Mouse (Mus musculus): ENCODE results near the gene Otop1. TPM values are rescaled to one million over a fixed set of nuclear protein-coding genes. Genes with fewer than 3 reads are reported as not detected.
A peak's percentile ranks its signal among the peaks of the same experiment; 100 is the strongest.

The Otop1 gene
- polyA plus RNA-seq (2012; rRNA removed): 0.56 and 5.8 TPM in 2 replicates

DNA sequence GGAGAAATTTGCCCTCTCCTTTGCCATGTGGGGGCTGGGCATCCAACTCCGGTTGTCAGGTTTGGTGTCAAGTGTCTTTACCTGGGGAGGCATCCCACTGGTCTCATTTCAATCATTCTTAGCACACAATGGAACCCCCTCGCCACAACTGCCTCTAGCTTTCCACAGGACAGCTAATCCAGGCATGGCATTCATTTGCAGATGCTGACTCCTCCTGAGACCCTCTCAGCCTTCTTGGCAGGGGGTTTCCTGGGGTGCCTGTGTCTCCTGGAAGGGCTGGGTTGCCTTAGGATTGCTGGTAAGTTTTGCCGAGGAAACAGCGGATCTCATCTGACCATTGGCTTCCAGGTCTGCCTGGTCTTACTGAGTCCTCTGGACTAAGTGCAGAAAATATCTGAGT is at the start of gene Otop1:
Otop1 (plus strand) TSS at position 202 of the 400 bp plus-strand sequence.
- DNase-seq (ENCODE audit: low read depth): no peak

DNA sequence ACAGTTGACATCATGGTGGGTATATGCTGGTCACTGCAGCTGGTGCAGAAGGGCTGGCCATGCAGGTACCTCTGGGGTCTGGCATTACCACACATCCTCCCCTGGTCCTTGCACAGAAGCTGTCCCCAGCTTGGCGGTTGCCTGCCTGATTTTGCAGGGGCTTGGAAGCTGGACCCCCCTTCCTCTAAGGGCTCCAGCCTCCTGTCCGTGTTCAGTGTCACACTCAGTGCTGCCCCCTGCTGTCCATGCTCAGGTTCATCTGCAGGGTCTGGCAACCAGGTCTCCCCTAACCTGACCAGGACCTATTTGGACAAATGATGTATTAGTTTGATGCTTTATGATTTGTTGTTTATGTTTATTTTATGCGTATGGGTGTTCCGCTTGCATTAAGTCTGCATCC is 40.4 kb upstream of the Otop1 start:
- DNase-seq (ENCODE audit: low read depth): no peak

DNA sequence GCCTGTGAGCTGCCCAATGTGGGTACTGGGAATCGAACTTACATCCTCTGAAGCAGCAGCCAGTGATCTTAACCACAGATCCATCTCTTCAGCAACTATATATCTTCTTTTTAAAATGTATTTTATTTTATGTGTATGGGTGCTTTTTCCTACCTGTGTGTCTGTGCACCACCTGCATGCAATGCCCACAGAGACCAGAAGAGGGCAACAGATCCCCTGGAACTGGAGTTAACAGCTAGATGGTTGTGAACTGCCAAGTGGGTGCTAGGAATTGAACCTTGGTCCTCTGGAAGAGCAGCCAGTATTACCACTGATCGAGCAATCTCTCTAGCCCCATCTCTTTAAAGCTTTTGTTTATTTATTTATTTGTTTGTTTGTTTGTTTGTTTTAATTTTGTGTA is 39.1 kb upstream of the Otop1 start:
- DNase-seq (ENCODE audit: low read depth): no peak

DNA sequence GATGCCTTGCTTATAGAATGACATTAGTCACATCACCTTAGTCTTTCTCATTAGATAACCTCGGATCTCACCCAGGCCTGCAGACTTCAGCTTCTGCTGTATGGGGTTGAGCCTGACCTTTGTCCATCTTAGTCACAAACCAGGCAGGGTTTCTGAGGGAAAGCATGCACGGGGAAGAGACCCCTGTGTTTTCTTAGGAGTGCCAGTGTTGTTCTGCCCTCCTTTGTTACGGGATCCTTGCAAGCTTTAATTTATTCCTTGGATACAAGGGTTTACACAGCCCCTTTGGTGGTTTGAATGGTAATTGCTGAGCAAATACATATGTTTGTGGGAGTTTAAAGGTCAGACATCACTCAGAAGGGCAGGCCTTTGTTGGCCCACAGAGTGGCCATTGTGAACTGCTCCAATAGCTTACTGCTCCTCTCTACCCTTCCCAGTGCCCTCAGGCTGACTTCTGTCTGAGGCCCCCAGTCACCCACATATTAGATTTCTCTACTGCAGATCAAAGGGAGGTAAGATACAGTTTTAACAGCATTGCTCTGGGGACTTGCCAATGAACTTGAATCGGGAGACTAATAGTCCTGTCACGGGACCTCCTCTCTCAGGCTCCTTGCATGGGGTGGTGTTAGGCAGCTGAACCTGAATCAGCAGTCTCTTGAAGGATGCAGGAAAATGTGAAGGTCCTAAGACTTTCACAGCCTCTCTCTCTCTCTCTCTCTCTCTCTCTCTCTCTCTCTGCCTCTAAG is 34.9 kb upstream of the Otop1 start:
- DNase-seq (ENCODE audit: low read depth): no peak

DNA sequence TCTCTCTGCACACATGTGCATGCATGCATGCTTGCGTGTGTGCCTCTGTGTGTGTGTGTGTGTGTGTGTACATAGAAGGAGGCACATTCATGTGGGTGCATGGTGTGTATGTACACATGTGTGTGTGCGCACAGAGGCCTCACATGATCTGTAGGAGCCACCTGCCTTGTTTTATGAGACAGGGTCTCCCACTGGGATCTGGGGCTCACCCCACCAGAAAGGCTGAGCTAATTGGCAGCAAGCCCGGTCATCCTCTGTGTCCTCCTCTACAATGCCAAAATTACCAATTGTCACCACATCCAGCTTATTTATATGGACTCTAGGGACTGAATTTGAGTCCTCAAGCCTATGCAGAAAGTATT is 34.3 kb upstream of the Otop1 start:
- DNase-seq (ENCODE audit: low read depth): no peak

DNA sequence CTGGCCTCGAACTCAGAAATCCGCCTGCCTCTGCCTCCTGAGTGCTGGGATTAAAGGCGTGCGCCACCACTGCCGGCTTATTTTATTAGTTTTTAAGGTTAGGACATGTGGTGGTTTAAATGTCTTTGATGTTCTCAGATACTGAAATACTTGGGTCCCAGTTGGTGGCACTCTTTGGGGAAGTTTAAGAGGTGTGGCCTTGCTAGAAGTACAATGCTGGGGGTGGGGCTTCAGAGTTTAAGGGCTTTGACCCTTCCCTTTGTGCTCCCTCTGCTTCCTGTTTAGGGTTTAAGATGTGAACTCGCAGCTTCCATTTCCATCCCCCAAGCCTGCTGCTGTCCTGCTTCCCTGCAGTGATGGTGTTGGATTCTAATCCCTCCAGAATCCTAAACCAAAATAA is 33.8 kb upstream of the Otop1 start:
- DNase-seq (ENCODE audit: low read depth): no peak

DNA sequence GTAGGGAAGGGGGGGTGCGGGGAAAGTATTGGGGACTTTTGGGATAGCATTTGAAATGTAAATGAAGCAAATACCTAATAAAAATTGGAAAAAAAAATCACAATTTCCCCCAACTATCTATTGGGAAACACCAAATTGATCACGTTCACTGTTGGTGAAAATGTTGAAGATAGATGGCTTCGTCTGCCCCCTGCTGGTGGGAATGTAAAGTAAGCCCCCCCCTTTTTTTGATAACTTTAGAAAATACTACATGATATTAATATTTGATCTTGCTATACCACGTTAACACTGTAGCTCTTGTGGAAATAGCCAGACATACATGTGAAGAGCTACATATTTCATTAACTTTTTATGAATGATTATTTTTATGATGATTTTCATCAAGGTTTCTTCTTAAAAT is 20.6 kb upstream of the Otop1 start:
- DNase-seq (ENCODE audit: low read depth): no peak

DNA sequence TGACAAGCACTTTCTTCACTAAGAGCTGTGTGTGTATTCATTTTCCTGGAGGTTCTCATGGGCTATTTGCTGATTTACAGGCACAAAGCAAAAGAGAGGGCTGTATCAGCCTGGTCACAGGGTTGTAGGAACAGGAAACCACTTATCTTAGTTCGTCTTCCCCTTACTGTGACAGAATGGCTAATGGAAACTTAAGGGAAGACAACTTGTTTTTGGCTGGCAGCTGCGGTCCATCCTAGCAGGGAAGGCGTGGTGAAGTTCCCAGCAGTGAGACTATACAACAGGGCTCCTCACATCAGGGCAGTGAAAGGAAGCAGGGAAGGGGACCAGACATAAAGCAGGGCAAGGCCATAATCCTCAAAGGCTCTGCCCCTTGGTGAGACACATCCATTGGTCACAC is 20.1 kb upstream of the Otop1 start:
- DNase-seq (ENCODE audit: low read depth): no peak

DNA sequence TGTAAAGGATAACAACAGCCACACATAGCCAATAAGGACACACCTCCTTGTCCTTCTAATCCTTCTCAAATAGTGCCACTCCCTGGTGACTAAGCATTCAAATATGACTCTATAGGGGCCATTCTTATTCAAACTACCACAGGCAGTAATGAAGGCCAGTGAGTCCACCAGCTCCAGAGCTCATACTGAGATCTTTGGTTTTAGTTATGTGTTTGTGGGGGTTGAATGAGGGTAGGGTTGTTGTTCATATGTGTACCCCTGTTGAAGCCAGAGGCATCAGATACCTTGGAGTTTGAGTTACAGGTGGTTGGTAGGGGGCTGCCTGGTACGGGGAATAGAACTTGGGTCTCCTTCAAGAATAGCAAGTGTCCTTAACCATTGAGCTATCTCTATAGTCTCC is 19.2 kb upstream of the Otop1 start:
- no peak for DNase-seq (ENCODE audit: low read depth)

DNA sequence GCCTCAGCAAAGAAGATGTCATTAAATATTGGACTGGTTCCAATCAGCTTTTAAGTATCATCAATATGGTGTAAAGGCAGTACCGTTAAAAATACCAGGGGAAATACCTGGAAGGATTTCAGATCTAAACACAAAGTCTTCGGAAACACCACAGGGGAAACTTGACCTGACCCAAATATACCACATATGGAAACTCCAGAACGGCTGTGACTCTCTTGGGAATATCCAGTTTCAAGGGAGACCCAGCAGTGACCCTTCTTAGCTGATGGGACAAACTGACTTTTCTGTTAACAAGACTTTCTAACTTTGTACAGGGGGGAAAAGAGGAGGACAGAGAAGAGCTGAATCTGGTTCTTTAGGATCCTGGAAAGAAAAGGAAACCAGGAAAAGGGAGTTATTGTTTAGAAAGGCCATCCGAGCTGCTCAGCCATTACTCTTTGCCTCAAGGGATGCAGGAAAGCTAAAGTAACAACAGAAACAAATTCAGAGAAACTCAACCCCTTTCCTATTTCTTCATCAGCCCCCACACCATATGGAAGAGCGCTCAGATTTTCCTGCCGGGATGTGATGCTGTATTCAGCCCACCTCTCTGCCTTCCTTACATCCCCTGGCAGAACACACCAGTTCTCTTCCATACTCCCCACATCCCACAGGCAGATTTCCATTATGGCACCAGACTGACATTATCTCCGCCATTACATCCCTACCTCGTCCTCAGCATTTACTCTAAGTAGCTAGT is 17.6 kb upstream of the Otop1 start:
- DNase-seq (ENCODE audit: low read depth): no peak

DNA sequence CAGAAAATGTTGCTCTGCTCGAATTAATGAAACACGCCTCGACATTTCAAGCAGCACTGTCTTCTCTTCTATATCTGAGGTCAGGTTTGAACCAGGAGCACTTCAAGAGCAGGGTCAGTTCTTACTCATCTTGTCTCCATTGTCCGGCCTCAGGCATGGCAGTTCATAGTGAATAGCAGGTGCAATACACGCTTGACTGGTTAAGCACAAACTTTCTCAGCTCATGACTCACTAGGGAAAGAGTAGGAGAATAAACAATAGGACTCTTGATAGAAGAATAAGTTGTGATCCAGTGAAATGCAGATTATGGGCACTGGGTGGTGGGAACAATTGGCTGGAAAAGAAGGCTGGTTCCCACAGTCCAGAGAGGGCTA is 17.0 kb upstream of the Otop1 start:
- peak; percentile 3 for DNase-seq (ENCODE audit: low read depth)

DNA sequence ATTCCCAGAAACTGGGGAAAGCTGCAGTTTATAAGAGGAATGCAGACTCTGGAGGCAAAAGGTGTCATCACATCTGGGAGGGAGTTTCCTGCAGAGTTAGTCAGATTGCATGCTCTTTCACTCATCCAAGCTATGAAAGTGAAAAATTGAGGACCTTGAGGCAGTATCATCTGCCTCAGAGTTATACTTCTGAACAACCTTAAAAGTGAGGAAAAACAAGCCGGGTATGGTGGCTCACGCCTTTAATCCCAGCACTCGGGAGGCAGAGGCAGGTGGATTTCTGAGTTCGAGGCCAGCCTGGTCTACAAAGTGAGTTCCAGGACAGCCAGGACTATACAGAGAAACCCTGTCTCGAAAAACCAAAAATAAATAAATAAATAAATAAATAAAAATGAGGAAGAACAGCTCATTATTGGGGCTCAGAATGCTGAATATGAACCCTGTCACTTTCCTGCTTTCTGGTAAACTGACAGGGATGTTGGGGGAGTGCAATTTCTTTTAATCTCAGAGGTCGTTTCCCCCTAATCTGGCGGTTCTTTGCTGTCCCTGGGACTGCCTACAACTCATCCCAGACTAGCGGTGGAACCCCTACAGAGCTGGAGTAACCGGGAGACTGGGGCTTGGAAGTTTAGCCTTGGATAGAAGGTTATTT is 16.2 kb upstream of the Otop1 start:
- no peak for DNase-seq (ENCODE audit: low read depth)

DNA sequence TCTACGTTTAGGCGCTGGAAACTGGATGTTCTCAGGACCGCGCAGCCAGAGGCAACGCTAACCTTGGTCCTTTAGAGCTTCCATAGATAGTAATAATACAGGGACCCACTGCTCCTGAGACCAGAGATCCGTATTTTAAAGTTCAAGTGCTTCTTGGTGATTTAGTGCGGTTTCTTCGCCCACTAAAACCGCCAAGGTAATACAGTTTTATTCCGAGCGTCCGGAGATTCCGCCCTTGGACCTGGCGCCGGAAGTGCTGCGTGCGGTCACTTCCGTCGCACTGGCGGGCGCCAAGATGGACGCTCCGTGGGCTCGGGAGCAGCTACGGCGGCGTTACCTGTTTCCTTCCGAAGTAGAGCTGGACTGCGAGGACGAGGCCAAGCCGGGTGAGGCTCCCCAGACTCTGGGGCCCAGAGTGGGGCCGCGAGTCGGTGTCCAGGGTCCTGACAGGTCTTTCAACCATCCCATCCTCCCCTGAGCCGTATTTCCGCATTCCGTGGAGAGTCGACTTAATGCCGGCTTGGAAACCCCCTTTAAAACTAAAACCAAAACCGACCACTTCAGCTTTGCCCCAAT is 15.6 kb upstream of the Otop1 start, which contains the start of gene Tmem128:
Tmem128 (plus strand) TSS at position 79 of the 576 bp plus-strand sequence.
- peak; percentile 14 for DNase-seq (ENCODE audit: low read depth)

DNA sequence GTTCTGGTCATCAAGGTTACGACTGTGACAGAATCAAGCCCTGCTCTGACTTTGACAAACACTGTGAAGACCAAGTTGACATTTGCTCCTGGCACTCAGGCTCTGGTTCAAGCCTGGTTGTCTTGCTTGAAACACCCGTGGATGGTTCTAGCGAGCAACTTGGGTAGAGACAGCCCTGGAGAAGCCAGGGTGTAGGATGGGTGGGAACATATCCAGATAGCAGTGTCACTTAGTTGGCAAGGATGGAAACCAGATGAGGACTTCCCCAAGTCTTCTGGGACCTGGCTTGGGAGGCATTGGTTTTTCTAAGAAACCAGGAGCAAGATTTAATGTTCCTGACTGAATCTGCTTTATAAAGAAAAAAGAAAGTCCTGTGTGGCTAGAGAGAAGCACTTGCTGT is 4.8 kb upstream of the Otop1 start:
- DNase-seq (ENCODE audit: low read depth): no peak

DNA sequence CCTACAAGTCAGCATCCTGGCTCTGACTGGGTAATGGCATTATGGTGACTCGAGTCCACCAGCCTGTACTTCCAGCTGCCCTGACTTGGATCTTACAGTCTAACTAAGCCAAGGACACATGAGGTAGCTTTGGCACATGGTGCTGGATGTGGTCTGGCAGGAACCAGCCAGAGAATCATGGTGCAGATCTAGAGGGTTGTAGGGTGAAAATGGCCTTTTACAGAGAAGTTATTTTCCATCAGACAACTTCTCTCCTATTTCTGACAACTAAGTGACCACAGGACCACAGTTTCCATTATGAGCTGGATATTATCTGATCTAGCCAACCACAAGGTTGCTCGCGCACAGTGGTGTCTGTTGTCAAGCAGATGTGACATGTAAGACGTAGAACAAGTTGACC is 1.9 kb upstream of the Otop1 start:
- no peak for DNase-seq (ENCODE audit: low read depth)

DNA sequence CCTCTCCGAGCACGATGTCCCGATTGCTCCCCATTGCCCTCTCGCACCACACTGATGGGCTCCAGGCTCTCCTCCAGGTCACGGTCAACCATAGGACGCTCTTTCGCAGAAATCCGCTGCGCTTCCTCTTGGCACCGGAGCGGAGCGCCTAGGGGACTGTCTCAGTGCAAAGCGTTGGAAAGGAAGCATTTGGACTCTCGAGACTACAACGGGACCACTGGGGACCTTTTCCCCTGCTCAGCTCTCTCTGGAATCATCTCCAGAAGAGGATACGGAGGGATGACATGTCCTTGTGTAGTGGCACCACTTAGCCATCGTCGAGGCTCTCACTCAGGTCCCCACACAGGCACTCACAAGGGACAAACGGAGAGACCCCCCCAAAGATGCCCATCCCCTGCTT is 679 bp downstream of the Otop1 start:
- no peak for DNase-seq (ENCODE audit: low read depth)

DNA sequence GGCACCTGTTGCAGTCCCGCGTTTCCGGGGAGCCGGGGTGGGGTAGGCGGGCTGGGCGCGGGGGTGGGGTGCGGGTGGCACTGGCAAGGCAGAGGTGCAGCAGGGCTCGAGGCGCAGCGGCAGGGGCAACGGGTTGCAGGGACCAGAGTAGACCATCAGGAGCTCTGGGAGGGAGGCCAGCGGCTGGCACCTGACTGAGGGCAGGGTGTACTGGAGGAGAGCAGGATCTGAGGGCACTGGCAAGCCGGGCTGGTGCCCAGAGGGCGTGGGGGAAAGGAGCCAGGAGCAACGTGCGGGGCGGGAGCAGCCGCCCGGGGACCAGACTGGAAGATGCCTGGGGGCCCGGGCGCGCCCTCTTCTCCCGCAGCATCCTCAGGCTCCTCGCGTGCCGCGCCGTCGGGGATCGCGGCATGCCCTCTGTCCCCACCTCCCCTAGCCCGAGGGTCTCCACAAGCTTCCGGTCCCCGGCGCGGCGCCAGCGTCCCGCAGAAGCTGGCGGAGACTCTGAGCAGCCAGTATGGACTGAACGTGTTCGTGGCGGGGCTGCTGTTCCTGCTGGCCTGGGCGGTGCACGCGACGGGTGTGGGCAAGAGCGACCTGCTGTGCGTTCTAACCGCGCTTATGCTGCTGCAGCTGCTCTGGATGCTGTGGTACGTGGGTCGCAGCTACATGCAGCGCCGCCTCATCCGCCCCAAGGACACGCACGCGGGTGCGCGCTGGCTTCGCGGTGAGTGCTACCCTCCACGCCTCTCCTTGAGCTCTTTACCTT is 1.5 kb downstream of the Otop1 start:
- DNase-seq (ENCODE audit: low read depth): no peak

DNA sequence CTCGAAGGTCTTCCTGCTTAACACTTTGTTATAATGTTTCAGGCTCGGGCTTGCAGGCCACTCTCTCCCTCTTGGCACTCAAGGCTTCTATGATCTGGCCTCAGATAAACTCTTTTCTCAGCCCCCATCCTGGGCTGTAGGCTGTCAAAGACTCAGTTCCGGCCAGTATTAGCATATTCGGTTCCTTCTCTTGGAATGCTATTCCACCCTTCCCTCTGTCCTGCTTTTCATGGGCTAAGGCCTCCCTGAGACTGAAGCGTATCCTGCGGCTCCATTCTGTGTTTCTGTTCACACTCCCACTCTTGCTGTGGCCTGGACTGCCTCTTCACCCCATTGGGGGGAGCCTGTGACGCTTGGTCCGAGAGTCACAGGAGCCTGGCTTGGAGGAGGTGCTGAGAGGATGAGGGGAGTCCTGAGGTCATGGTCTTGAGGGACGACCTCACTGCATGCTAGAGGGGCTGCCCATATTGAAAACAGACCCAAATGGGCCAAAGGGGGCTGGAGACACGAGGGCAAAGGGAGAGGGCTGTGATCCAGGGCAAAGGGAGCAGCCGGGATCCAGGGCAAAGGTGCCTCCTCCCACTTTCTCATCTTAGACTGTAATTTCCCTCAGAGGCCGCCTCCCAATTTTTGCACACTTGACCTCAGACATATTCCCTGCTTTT is 2.3 kb downstream of the Otop1 start:
- DNase-seq (ENCODE audit: low read depth): no peak

DNA sequence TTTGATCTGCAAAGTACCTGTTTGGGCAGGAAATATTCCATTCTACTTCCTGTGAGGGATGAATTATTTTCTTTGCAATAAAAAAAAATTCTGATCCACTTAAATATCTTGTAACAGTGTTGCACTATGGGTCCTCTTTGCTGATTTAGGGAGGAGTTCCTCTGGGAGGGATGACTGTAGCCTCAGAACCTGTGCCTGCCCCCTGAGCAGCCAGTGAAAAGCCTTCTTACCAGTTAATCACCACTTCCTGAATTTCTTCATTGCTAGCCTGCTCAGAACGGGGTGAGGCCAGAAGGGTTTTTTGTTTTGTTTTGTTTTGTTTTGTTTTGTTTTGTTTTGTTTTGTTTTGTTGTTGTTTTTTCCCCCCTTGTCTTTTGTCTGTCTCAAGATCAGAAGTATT is 4.3 kb downstream of the Otop1 start:
- no peak for DNase-seq (ENCODE audit: low read depth)

DNA sequence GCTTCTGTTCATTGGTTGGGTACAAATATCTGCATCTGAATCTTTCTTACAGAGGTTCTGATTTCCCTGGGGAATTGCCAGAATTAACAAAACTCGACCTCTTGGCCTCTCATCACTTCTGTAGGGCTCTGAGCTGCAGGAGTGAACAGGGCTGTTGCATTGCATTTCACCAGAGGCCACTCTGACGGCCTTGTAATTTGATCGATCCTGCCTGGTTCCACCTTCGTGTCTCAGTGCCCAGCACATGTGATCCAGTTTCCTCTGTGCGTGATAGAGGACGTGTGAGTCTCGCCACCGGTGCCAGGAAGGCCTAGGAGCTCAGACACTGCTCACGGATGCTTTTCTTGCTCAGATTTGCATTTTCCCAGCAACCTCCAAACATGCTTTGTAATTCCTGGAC is 10.0 kb downstream of the Otop1 start:
- DNase-seq (ENCODE audit: low read depth): no peak

DNA sequence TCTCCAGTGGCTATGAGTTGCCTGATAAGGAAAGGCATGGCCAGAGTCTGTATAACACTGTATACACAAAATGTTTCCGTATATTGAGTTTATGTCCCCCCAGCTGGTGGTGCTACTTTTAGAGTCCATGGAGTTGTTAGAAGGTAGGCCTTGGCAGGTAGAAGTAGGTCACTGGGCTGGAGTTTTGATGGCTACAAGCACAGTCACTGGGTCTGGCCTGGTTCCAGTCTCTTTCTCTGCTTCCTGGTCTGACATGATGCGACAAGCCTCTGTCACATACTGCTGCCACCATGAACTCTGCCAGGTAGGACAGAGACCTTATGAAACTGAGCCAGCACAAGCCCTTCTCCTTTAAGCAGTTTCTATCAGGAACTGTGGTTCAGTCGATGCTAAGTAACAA is 12.7 kb downstream of the Otop1 start:
- DNase-seq (ENCODE audit: low read depth): no peak
